Mouse (Mus musculus) MEL (cell line): ENCODE data around the gene Fam102a. TPM values are rescaled to one million over a fixed set of nuclear protein-coding genes. Genes with fewer than 3 reads are reported as not detected.

ENCODE experiments used
- DNase-seq: peaks from one replicate; pipeline ENCODE4 v3.0.0; 2011; ENCODE audit warnings: low read depth, low spot score
- H3K27ac ChIP-seq: 2 replicates; pipeline ENCODE4 v1.5.1; 2012; ENCODE audit warnings: low read depth, mild to moderate bottlenecking, control low read depth, low read length, moderate library complexity; ENCODE audit not compliant: control insufficient read depth
- H3K27me3 ChIP-seq, 2 experiments: fragments of 150-350 bp in 1 of 2; sonication (generic) in 1 of 2; 2 replicates each; pipeline ENCODE4 v1.6.1; 2012; ENCODE audit warnings: low read length in 2 of 2, mild to moderate bottlenecking in 2 of 2, improper control_type of control experiment in 1 of 2, moderate library complexity in 1 of 2; ENCODE audit not compliant: insufficient read depth in 2 of 2, control insufficient read depth in 1 of 2
- H3K36me3 ChIP-seq, 2 experiments: 2 replicates each; pipeline ENCODE4 v1.6.1; 2012 to 2014; ENCODE audit warnings: low read length in 2 of 2, improper control_type of control experiment in 1 of 2, inconsistent platforms in 1 of 2, mild to moderate bottlenecking in 1 of 2; ENCODE audit not compliant: insufficient read depth in 2 of 2, control insufficient read depth in 1 of 2
- H3K4me1 ChIP-seq, 2 experiments: fragments of 150-350 bp in 1 of 2; sonication (generic) in 1 of 2; 2 replicates each; pipeline ENCODE4 v1.6.1; 2012; ENCODE audit warnings: low read length in 2 of 2, improper control_type of control experiment in 1 of 2, mild to moderate bottlenecking in 1 of 2; ENCODE audit not compliant: insufficient read depth in 2 of 2, control insufficient read depth in 1 of 2
- H3K4me3 ChIP-seq, 2 experiments: fragments of 150-350 bp in 1 of 2; sonication (generic) in 1 of 2; 2 replicates each; pipeline ENCODE4 v1.5.1; 2012; ENCODE audit warnings: low read depth in 2 of 2, low read length in 2 of 2, mild to moderate bottlenecking in 2 of 2, moderate library complexity in 2 of 2, control low read depth in 1 of 2, improper control_type of control experiment in 1 of 2; ENCODE audit not compliant: control insufficient read depth in 1 of 2, insufficient read depth in 1 of 2
- H3K79me2 ChIP-seq: 2 replicates; pipeline ENCODE4 v1.6.1; 2012; ENCODE audit warnings: mild to moderate bottlenecking, low read length, moderate library complexity; ENCODE audit not compliant: control insufficient read depth, poor library complexity, insufficient read depth
- H3K9ac ChIP-seq: 2 replicates; pipeline ENCODE4 v1.6.1; 2012; ENCODE audit warnings: low read depth, mild to moderate bottlenecking, control low read depth, low read length, moderate library complexity; ENCODE audit not compliant: control insufficient read depth, poor library complexity, severe bottlenecking
- H3K9me3 ChIP-seq: fragments of 150-350 bp; sonication (generic); replicated peaks from 2 replicates; pipeline ENCODE4 v1.6.1; 2012; ENCODE audit warnings: mild to moderate bottlenecking, low read length, improper control_type of control experiment, moderate library complexity; ENCODE audit not compliant: insufficient read depth
- BHLHE40 ChIP-seq: IDR thresholded peaks from 2 replicates; pipeline ENCODE4 v1.6.1; 2012; ENCODE audit warnings: low read depth, mild to moderate bottlenecking, inconsistent platforms, low read length, improper control_type of control experiment, borderline replicate concordance
- CHD2 ChIP-seq: IDR thresholded peaks from 2 replicates; pipeline ENCODE4 v1.6.1; 2011; ENCODE audit warnings: low read length, improper control_type of control experiment
- CTCF ChIP-seq, 3 experiments: IDR thresholded peaks in 2 of 3; conservative IDR thresholded peaks in 1 of 3; 2 replicates each; pipeline ENCODE4 v1.5.1; 2011 to 2012; ENCODE audit warnings: low read length in 3 of 3, low read depth in 2 of 3, mild to moderate bottlenecking in 2 of 3, improper control_type of control experiment in 1 of 3, inconsistent platforms in 1 of 3, mixed read lengths in 1 of 3, moderate library complexity in 1 of 3; ENCODE audit not compliant: control insufficient read depth in 1 of 3, insufficient read depth in 1 of 3, poor library complexity in 1 of 3, severe bottlenecking in 1 of 3
- E2F4 ChIP-seq: IDR thresholded peaks from 2 replicates; pipeline ENCODE4 v1.6.1; 2011; ENCODE audit warnings: low read depth, low read length, improper control_type of control experiment, borderline replicate concordance
- EP300 ChIP-seq, 2 experiments: IDR thresholded peaks; 2 replicates each; pipeline ENCODE4 v1.6.1; 2011; ENCODE audit warnings: improper control_type of control experiment in 2 of 2, low read length in 2 of 2, low read depth in 1 of 2, mild to moderate bottlenecking in 1 of 2
- ETS1 ChIP-seq: IDR thresholded peaks from 2 replicates; pipeline ENCODE4 v1.6.1; 2012; ENCODE audit warnings: low read depth, mild to moderate bottlenecking, inconsistent platforms, low read length, improper control_type of control experiment, moderate library complexity
- GABPA ChIP-seq: IDR thresholded peaks from 2 replicates; pipeline ENCODE4 v1.6.1; 2012; ENCODE audit warnings: low read depth, mild to moderate bottlenecking, inconsistent platforms, low read length, improper control_type of control experiment, moderate library complexity
- HCFC1 ChIP-seq: IDR thresholded peaks from 2 replicates; pipeline ENCODE4 v1.6.1; 2012; ENCODE audit warnings: low read depth, mild to moderate bottlenecking, inconsistent platforms, low read length, improper control_type of control experiment, moderate library complexity
- KAT2A ChIP-seq: conservative IDR thresholded peaks from 2 replicates; pipeline ENCODE4 v1.6.1; 2012; ENCODE audit warnings: low read depth, low read length, improper control_type of control experiment, inconsistent platforms
- MAZ ChIP-seq: IDR thresholded peaks from 2 replicates; pipeline ENCODE4 v1.6.1; 2012; ENCODE audit warnings: low read depth, mild to moderate bottlenecking, inconsistent platforms, low read length, improper control_type of control experiment
- MEF2A ChIP-seq: IDR thresholded peaks from 2 replicates; pipeline ENCODE4 v1.6.1; 2014; ENCODE audit warnings: low read depth, mild to moderate bottlenecking, inconsistent platforms, low read length, improper control_type of control experiment; ENCODE audit not compliant: poor library complexity, insufficient replicate concordance, severe bottlenecking; ENCODE audit errors: extremely low read depth
- MYB ChIP-seq: IDR thresholded peaks from 2 replicates; pipeline ENCODE4 v1.6.1; 2011; ENCODE audit warnings: mild to moderate bottlenecking, low read depth, low read length, improper control_type of control experiment
- POLR2A ChIP-seq, 2 experiments: IDR thresholded peaks; 2 replicates each; pipeline ENCODE4 v1.6.1; 2011 to 2012; ENCODE audit warnings: low read length in 2 of 2, mild to moderate bottlenecking in 2 of 2, control low read depth in 1 of 2, improper control_type of control experiment in 1 of 2, low read depth in 1 of 2, moderate library complexity in 1 of 2; ENCODE audit not compliant: control insufficient read depth in 1 of 2, insufficient read depth in 1 of 2, poor library complexity in 1 of 2
- POLR2AphosphoS2 ChIP-seq: IDR thresholded peaks from 2 replicates; pipeline ENCODE4 v1.6.1; 2011; ENCODE audit warnings: low read length, improper control_type of control experiment
- SIN3A ChIP-seq: IDR thresholded peaks from 2 replicates; pipeline ENCODE4 v1.6.1; 2012; ENCODE audit warnings: low read length, improper control_type of control experiment, inconsistent platforms
- TAL1 ChIP-seq: IDR thresholded peaks from 2 replicates; pipeline ENCODE4 v1.6.1; 2012; ENCODE audit warnings: mild to moderate bottlenecking, inconsistent platforms, low read length, moderate library complexity, mixed read lengths
- TCF12 ChIP-seq: IDR thresholded peaks from 2 replicates; pipeline ENCODE4 v1.6.1; 2014; ENCODE audit warnings: low read depth, mild to moderate bottlenecking, inconsistent platforms, low read length, improper control_type of control experiment, moderate library complexity
- UBTF ChIP-seq: IDR thresholded peaks from 2 replicates; pipeline ENCODE4 v1.6.1; 2012; ENCODE audit warnings: low read depth, mild to moderate bottlenecking, inconsistent platforms, low read length, improper control_type of control experiment, moderate library complexity, borderline replicate concordance; ENCODE audit not compliant: insufficient read depth
- USF1 ChIP-seq: IDR thresholded peaks from 2 replicates; pipeline ENCODE4 v1.6.1; 2014; ENCODE audit warnings: low read depth, mild to moderate bottlenecking, inconsistent platforms, low read length, improper control_type of control experiment, moderate library complexity
- USF2 ChIP-seq, 2 experiments: IDR thresholded peaks; 2 replicates each; pipeline ENCODE4 v1.6.1; 2011 to 2012; ENCODE audit warnings: improper control_type of control experiment in 2 of 2, low read length in 2 of 2, borderline replicate concordance in 1 of 2, inconsistent platforms in 1 of 2, low read depth in 1 of 2, mild to moderate bottlenecking in 1 of 2; ENCODE audit not compliant: insufficient read depth in 1 of 2
- ZMIZ1 ChIP-seq: IDR thresholded peaks from 2 replicates; pipeline ENCODE4 v1.6.1; 2012; ENCODE audit warnings: low read depth, mild to moderate bottlenecking, inconsistent platforms, low read length, improper control_type of control experiment, moderate library complexity
- polyA plus RNA-seq, 2 experiments: library from polyadenylated mRNA; stranded (reverse) in 1 of 2; unstranded in 1 of 2; fragments of >175 nt in 1 of 2; fragments of >200 nt in 1 of 2; gene quantifications; 2 replicates each; pipeline versions ENCODE4 v1.2.1 to v1.2.4; 2012; ENCODE audit warnings: low replicate concordance in 2 of 2, low read depth in 1 of 2; ENCODE audit not compliant: insufficient read length in 2 of 2, insufficient read depth in 1 of 2, missing spikeins in 1 of 2
- total RNA-seq: library from RNA; depleted of rRNA; stranded (reverse); fragments of 300-350 nt; gene quantifications from 2 replicates; pipeline ENCODE4 v1.2.3, GENCODE M21; 2012

Gene Fam102a
- total and polyA plus RNA-seq, 3 experiments: 1.8 to 2.4 TPM; not detected in 1

GRCm38 (mm10) chr2:32575586-32576160 is 40.5 kb downstream of the Fam102a start, which contains the start of gene 9430097D07Rik:
TSS of gene 9430097D07Rik (minus strand) at chr2:32575684.
- Histone ChIP-seq H3K36me3 (peaks cover 0 to 6% of the 10 kb centered on the region in 2 experiments; a peak in 1 of 4 replicates), H3K4me3 (no peak within 1 kb of the TSS), H3K79me2 (peaks cover 15% of the 10 kb centered on the region), H3K27me3 (no peaks in the 10 kb centered on the region), H3K9me3 (no peaks in the 10 kb centered on the region), H3K27ac (no peak within 1 kb of the TSS), H3K9ac (no peak within 1 kb of the TSS), H3K4me1 (peaks cover 3 to 7% of the 10 kb centered on the region in 2 experiments; a peak in 2 of 4 replicates)
- DNase-seq: no peak
- TF ChIP-seq GABPA: no peak
- TF ChIP-seq TAL1: no peak
- TF ChIP-seq E2F4: no peak
- TF ChIP-seq POLR2A (IDR thresholded peaks at IDR 0.05; ENCODE audit: control insufficient read depth in 1 of 2, insufficient read depth in 1 of 2, low read depth in 1 of 2, low read length in 2 of 2, poor library complexity in 1 of 2): 0 out of 4 replicates have a peak, but pooled peaks of 1 of the 2 experiments have one; percentile 14
- TF ChIP-seq EP300 (IDR thresholded peaks at IDR 0.05; ENCODE audit: low read depth in 1 of 2, low read length in 2 of 2): no peak
- TF ChIP-seq ZMIZ1: no peak
- no peak for TF ChIP-seq USF1

- peaks cover under 1 to 13% of the 10 kb centered on the region in 2 experiments; a peak in 2 of 4 replicates for H3K4me1 ChIP-seq
- TF ChIP-seq HCFC1 (no peak), POLR2AphosphoS2 (no peak), KAT2A (no peak), UBTF (no peak), CTCF (IDR thresholded peaks at IDR 0.05 in 2 of 3, conservative IDR thresholded peaks at IDR 0.05 in 1 of 3; ENCODE audit: control insufficient read depth in 1 of 3, insufficient read depth in 1 of 3, low read depth in 2 of 3, low read length in 3 of 3, poor library complexity in 1 of 3, severe bottlenecking in 1 of 3) (no peak), SIN3A (no peak), TCF12 (no peak), MAZ (no peak), ETS1 (no peak), CHD2 (no peak), USF2 (IDR thresholded peaks at IDR 0.05; ENCODE audit: borderline replicate concordance in 1 of 2, insufficient read depth in 1 of 2, low read depth in 1 of 2, low read length in 2 of 2) (no peak), BHLHE40 (no peak), POLR2A (IDR thresholded peaks at IDR 0.05; ENCODE audit: control insufficient read depth in 1 of 2, insufficient read depth in 1 of 2, low read depth in 1 of 2, low read length in 2 of 2, poor library complexity in 1 of 2) (no peak), MYB (no peak), MEF2A (no peak)
- no peak for DNase-seq
- no peak overlapping the region for H3K9ac ChIP-seq
- no peaks in the 10 kb centered on the region for H3K9me3 ChIP-seq
- H3K79me2 ChIP-seq: peaks cover 7% of the 10 kb centered on the region
- H3K4me3 ChIP-seq: no peak overlapping the region
- H3K27ac ChIP-seq: no peak overlapping the region
- H3K36me3 ChIP-seq: peaks cover 0 to 5% of the 10 kb centered on the region in 2 experiments; a peak in 1 of 4 replicates
- H3K27me3 ChIP-seq: no peaks in the 10 kb centered on the region
These were observed 41.4 kb downstream of the Fam102a start for GRCm38 (mm10) chr2:32576532-32576931.
